Mouse (Mus musculus): ENCODE data around the gene Zfp410.
A peak's percentile ranks its signal among the peaks of the same experiment; 100 is the strongest.

The Zfp410 gene

GRCm38 (mm10) chr12:84361555-84362489, 45.2 kb downstream of the Zfp410 start, which contains the start of the genes Coq6 and Fam161b:
Gene Coq6 (plus strand): TSS chr12:84361657.
Gene Fam161b (minus strand): TSS chr12:84361833.
- peak; percentile 97 for DNase-seq (ENCODE audit: low read depth, low spot score)

DNA sequence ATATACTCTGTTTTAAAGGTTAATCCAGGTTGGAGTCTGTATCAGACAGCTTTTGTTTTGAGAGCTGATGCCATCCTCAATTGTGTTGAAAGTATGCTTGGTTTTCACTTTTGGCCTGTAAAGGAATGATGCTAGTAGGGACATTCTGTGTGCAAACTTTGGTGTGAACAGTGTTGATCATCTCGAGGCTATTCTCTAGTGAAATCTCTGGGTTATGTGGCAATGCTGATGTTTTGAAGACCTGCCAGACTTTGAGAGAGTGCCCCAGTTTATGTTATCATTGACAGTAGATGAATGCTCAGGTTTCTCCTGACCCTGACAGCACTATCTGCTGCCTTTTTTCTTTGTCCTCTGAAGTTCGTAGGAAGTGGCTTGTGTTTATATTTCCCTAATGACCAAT, 46.2 kb downstream of the Zfp410 start:
- no peak for DNase-seq (ENCODE audit: low read depth, low spot score)

DNA sequence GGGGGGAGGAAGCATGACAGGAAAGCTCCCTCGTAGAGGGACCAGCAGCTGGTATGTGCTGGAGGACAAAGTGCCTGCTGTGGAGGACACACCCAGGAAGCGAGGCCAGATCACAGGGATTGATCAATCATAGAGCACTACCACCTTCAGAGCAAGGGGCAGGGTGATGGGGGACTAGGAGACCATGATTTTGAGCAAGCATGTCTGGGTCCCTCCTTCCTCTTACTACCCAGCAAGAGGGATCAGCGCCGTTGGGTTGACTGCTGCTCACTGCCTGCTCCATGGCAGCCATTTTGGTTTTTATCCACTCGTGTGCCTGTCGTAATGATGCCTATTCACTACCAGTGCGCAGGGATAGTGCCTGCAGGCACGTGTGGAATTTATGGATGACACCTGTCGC, 47.6 kb downstream of the Zfp410 start:
- no peak for DNase-seq (ENCODE audit: low read depth, low spot score)

- DNase-seq (ENCODE audit: low read depth, low spot score): no peak
Observed at GRCm38 (mm10) chr12:84365137-84365536, 48.5 kb downstream of the Zfp410 start.

DNA sequence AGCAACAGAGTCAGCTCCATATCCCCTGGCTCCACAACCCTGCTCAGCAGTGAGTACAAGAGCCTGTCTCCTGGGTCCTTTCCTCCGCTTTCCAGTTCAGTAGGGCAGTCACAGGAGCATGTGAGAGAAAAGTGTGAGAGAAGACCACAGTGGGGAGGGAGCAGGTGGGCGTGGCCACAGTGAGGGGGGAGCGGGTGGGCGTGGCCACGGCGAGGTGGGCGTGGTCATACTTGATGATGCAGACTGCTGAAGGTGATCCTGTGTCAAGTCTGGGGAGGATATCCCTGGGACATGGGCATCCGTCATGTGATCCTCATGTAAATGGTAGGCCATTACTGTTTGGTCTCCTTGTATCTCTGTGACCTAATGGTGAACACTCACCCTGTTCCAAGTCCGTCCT, 50.3 kb downstream of the Zfp410 start:
- peak; percentile 20 for DNase-seq (ENCODE audit: low read depth, low spot score)

GRCm38 (mm10) chr12:84371647-84372046, 55.0 kb downstream of the Zfp410 start:
- no peak for DNase-seq (ENCODE audit: low read depth, low spot score)

- DNase-seq (ENCODE audit: low read depth, low spot score): no peak
Observed at GRCm38 (mm10) chr12:84373831-84374481, 57.3 kb downstream of the Zfp410 start.

GRCm38 (mm10) chr12:84382369-84382768, 65.7 kb downstream of the Zfp410 start:
- no peak for DNase-seq (ENCODE audit: low read depth, low spot score)

DNA sequence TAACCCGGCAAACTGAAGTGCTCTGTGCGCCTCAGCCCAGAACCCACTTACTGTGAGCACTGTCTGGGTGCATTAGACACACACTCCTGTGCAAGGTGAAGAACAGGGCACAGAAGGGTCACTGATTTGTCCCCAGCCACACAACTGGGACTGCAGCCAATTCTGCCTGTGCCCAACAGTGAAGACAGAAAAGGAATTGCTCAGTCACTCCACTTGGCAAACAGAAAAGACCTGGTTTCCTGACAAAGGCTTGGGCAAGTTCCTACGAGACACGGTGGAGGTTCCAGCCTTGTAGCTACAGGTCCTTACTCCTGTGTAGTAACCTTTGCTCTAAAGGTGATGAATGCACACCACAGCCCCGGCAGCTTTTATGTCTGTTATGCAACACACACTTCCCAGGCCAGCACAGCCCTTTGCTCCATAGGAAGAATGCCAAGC, 68.0 kb downstream of the Zfp410 start:
- DNase-seq (ENCODE audit: low read depth, low spot score): no peak

GRCm38 (mm10) chr12:84385408-84385807, 68.8 kb downstream of the Zfp410 start:
- no peak for DNase-seq (ENCODE audit: low read depth, low spot score)

DNA sequence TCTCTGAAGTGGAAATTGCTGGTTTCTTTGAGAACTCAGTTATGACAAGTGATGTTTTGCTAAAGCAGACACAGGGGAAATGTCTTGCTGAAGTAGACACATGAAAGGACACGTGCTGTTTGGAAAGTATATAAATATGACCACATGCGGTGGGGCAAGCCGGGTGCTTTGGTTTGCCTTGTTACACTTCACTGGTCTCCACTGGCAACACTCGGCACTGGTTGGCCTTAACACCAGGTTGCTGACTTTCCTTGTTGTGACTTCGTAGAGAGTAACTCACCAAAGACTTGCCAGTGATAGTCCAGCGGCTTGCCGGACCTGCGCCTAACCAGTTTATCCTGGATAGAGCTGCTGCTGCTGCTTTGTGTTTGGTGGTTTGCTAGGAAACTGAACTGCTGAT, 71.4 kb downstream of the Zfp410 start:
- DNase-seq (ENCODE audit: low read depth, low spot score): no peak

- peak; percentile 67 for DNase-seq (ENCODE audit: low read depth, low spot score)
Observed at GRCm38 (mm10) chr12:84388774-84389400, 72.2 kb downstream of the Zfp410 start.

DNA sequence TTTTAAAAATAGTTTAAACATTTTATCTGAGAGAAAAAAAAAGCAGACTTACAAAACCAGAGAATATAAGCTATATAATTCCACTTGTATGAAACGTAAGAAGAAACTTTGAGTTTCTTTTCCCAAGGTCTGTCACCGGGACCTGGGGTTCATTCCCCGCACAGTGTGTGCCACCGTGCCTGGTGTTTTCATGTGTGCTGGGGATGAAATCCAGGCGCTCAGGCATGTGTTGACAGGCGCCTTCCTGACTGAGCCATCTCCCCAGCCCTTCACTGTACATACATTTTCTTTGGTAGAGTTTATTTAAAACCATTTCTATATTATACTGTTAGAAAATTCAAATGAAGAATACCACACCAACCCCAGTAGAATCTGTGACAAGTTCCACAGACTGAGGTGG, 73.7 kb downstream of the Zfp410 start:
- DNase-seq (ENCODE audit: low read depth, low spot score): no peak

DNA sequence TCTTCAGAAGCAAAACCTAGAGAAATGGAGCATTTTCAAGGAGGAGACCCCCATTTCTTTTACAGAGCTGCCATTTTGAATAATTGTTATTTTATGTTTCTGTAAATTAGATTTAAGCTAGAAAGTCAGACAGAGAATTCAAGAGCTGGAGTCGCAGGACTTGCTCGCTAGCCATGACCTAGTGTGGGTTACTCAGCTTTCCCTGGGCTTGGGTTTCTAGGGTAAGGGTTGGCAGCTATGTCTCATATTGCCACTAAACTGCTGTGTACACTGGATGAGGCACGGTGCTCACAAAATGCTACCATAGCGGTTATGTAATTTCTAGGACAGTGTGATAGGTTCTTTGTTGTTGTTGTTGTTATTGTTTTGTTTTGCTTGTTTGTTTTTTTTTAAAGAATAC, 76.0 kb downstream of the Zfp410 start:
- no peak for DNase-seq (ENCODE audit: low read depth, low spot score)
